Mouse (Mus musculus): ENCODE results near the gene Adarb2. TPM values are rescaled to one million over a fixed set of nuclear protein-coding genes. Genes with fewer than 3 reads are reported as not detected.

Adarb2 gene
- polyA plus RNA-seq, 1 experiment = not detected

GRCm38 (mm10) chr13:8770616-8771015 lies 568.0 kb downstream of the Adarb2 start:
- no peak for TF ChIP-seq GATA1 (IDR thresholded peaks at IDR 0.05; ENCODE audit: low read length)
- no peak for TF ChIP-seq TAL1 (IDR thresholded peaks at IDR 0.05; ENCODE audit: low read length)
- Histone ChIP-seq H3K27me3 (ENCODE audit: control insufficient read depth) (peaks cover 2% of the 10 kb centered on the region), H3K4me3 (replicated peaks) (no peak overlapping the region), H3K9me3 (ENCODE audit: control insufficient read depth, low read length) (no peaks in the 10 kb centered on the region), H3K4me1 (ENCODE audit: control insufficient read depth) (no peaks in the 10 kb centered on the region), H3K36me3 (ENCODE audit: control insufficient read depth) (no peaks in the 10 kb centered on the region)

GRCm38 (mm10) chr13:8780441-8780840 lies 577.8 kb downstream of the Adarb2 start:
- no peak overlapping the region for H3K4me3 ChIP-seq (replicated peaks)
- no peaks in the 10 kb centered on the region for H3K9me3 ChIP-seq (ENCODE audit: control insufficient read depth, low read length)
- no peak for TF ChIP-seq GATA1 (IDR thresholded peaks at IDR 0.05; ENCODE audit: low read length)
- TF ChIP-seq TAL1 (IDR thresholded peaks at IDR 0.05; ENCODE audit: low read length) = no peak
- H3K4me1 ChIP-seq (ENCODE audit: control insufficient read depth) = no peaks in the 10 kb centered on the region
- no peaks in the 10 kb centered on the region for H3K27me3 ChIP-seq (ENCODE audit: control insufficient read depth)
- H3K36me3 ChIP-seq (ENCODE audit: control insufficient read depth) = no peaks in the 10 kb centered on the region

- no peaks in the 10 kb centered on the region for H3K9me3 ChIP-seq (ENCODE audit: control insufficient read depth, low read length)
- H3K4me1 ChIP-seq (ENCODE audit: control insufficient read depth) = no peaks in the 10 kb centered on the region
- no peak for TF ChIP-seq TAL1 (IDR thresholded peaks at IDR 0.05; ENCODE audit: low read length)
- TF ChIP-seq GATA1 (IDR thresholded peaks at IDR 0.05; ENCODE audit: low read length) = no peak
- no peaks in the 10 kb centered on the region for H3K27me3 ChIP-seq (ENCODE audit: control insufficient read depth)
- no peaks in the 10 kb centered on the region for H3K36me3 ChIP-seq (ENCODE audit: control insufficient read depth)
- no peak overlapping the region for H3K4me3 ChIP-seq (replicated peaks)
These were observed 580.0 kb downstream of the Adarb2 start for GRCm38 (mm10) chr13:8782636-8783035.

- Histone ChIP-seq H3K4me1 (ENCODE audit: control insufficient read depth) (no peaks in the 10 kb centered on the region), H3K9me3 (ENCODE audit: control insufficient read depth, low read length) (no peaks in the 10 kb centered on the region), H3K4me3 (replicated peaks) (no peak overlapping the region), H3K27me3 (ENCODE audit: control insufficient read depth) (no peaks in the 10 kb centered on the region), H3K36me3 (ENCODE audit: control insufficient read depth) (no peaks in the 10 kb centered on the region)
- TF ChIP-seq TAL1 (IDR thresholded peaks at IDR 0.05; ENCODE audit: low read length) (no peak), GATA1 (IDR thresholded peaks at IDR 0.05; ENCODE audit: low read length) (no peak)
These were observed 581.1 kb downstream of the Adarb2 start for GRCm38 (mm10) chr13:8783686-8784307.

GRCm38 (mm10) chr13:8784308-8785061 lies 581.8 kb downstream of the Adarb2 start:
- TF ChIP-seq GATA1 (IDR thresholded peaks at IDR 0.05; ENCODE audit: low read length) = no peak
- TF ChIP-seq TAL1 (IDR thresholded peaks at IDR 0.05; ENCODE audit: low read length) = no peak
- H3K36me3 ChIP-seq (ENCODE audit: control insufficient read depth) = no peaks in the 10 kb centered on the region
- H3K9me3 ChIP-seq (ENCODE audit: control insufficient read depth, low read length) = no peaks in the 10 kb centered on the region
- no peaks in the 10 kb centered on the region for H3K27me3 ChIP-seq (ENCODE audit: control insufficient read depth)
- no peak overlapping the region for H3K4me3 ChIP-seq (replicated peaks)
- no peaks in the 10 kb centered on the region for H3K4me1 ChIP-seq (ENCODE audit: control insufficient read depth)

- H3K36me3 ChIP-seq (ENCODE audit: control insufficient read depth) = no peaks in the 10 kb centered on the region
- H3K4me3 ChIP-seq (replicated peaks) = no peak overlapping the region
- no peaks in the 10 kb centered on the region for H3K9me3 ChIP-seq (ENCODE audit: control insufficient read depth, low read length)
- no peaks in the 10 kb centered on the region for H3K4me1 ChIP-seq (ENCODE audit: control insufficient read depth)
- no peaks in the 10 kb centered on the region for H3K27me3 ChIP-seq (ENCODE audit: control insufficient read depth)
- TF ChIP-seq TAL1 (IDR thresholded peaks at IDR 0.05; ENCODE audit: low read length) (no peak), GATA1 (IDR thresholded peaks at IDR 0.05; ENCODE audit: low read length) (no peak)
These were observed 582.5 kb downstream of the Adarb2 start for GRCm38 (mm10) chr13:8785185-8785584.

- Histone ChIP-seq H3K36me3 (ENCODE audit: control insufficient read depth) (no peaks in the 10 kb centered on the region), H3K4me1 (ENCODE audit: control insufficient read depth) (no peaks in the 10 kb centered on the region), H3K4me3 (replicated peaks) (no peak overlapping the region), H3K9me3 (ENCODE audit: control insufficient read depth, low read length) (no peaks in the 10 kb centered on the region), H3K27me3 (ENCODE audit: control insufficient read depth) (no peaks in the 10 kb centered on the region)
- TF ChIP-seq TAL1 (IDR thresholded peaks at IDR 0.05; ENCODE audit: low read length) (no peak), GATA1 (IDR thresholded peaks at IDR 0.05; ENCODE audit: low read length) (no peak)
These were observed 590.6 kb downstream of the Adarb2 start for GRCm38 (mm10) chr13:8793217-8793616.

- no peaks in the 10 kb centered on the region for H3K27me3 ChIP-seq (ENCODE audit: control insufficient read depth)
- H3K36me3 ChIP-seq (ENCODE audit: control insufficient read depth) = peaks cover 12% of the 10 kb centered on the region
- no peak for TF ChIP-seq GATA1 (IDR thresholded peaks at IDR 0.05; ENCODE audit: low read length)
- H3K4me3 ChIP-seq (replicated peaks) = no peak overlapping the region
- no peaks in the 10 kb centered on the region for H3K4me1 ChIP-seq (ENCODE audit: control insufficient read depth)
- no peaks in the 10 kb centered on the region for H3K9me3 ChIP-seq (ENCODE audit: control insufficient read depth, low read length)
These were observed 597.9 kb downstream of the Adarb2 start for GRCm38 (mm10) chr13:8800576-8800975.

GRCm38 (mm10) chr13:8805931-8806330 lies 603.3 kb downstream of the Adarb2 start:
- no peak for TF ChIP-seq GATA1 (IDR thresholded peaks at IDR 0.05; ENCODE audit: low read length)
- no peak for TF ChIP-seq TAL1 (IDR thresholded peaks at IDR 0.05; ENCODE audit: low read length)
- Histone ChIP-seq H3K4me3 (replicated peaks) (no peak overlapping the region), H3K4me1 (ENCODE audit: control insufficient read depth) (no peaks in the 10 kb centered on the region), H3K9me3 (ENCODE audit: control insufficient read depth, low read length) (no peaks in the 10 kb centered on the region), H3K27me3 (ENCODE audit: control insufficient read depth) (no peaks in the 10 kb centered on the region), H3K36me3 (ENCODE audit: control insufficient read depth) (peaks cover 20% of the 10 kb centered on the region)
